12 mouse cellular contexts compared by ENCODE assay signal in genomic region chr3:49266048-49266447, GRCm38 (mm10).
DNase-seq lines count a peak whose midpoint lies in the region; ATAC-seq lines count a peak whose summit lies in the region.
"Had no signal": no experiment of that assay in that cellular context is flagged by ENCODE, and none has a peak within 500 bp of the region (broad histone marks: within the 10 kb centered on the region; RNA-seq: fewer than 3 reads in every experiment).

No protein-coding gene starts in this region.

- H3K9ac ChIP-seq in forebrain, embryonic 14.5 days (ENCODE audit: low read length) = no peak overlapping the region
- H3K9ac ChIP-seq in forebrain, embryonic 11.5 days (ENCODE audit: low read length) = no peak overlapping the region
- no peak overlapping the region for H3K9ac ChIP-seq in kidney, embryonic 15.5 days
- H3K9ac ChIP-seq: embryonic facial prominence, embryonic 12.5 days; lung, embryonic 15.5 days had no signal

- 70% methylated on average over 2 of the region's 2 CpGs for WGBS in forebrain, embryonic 14.5 days
- 71% methylated on average over 2 of the region's 2 CpGs for WGBS in forebrain, embryonic 11.5 days
- WGBS in kidney, embryonic 15.5 days = 78% methylated on average over 2 of the region's 2 CpGs

- no peaks in the 10 kb centered on the region for H3K9me3 ChIP-seq in forebrain, embryonic 14.5 days (replicated peaks; ENCODE audit: control insufficient read depth, low read length)
- H3K9me3 ChIP-seq in forebrain, embryonic 11.5 days (ENCODE audit: control insufficient read depth, low read length) = no peaks in the 10 kb centered on the region
- no peaks in the 10 kb centered on the region for H3K9me3 ChIP-seq in kidney, embryonic 15.5 days (replicated peaks)
- H3K9me3 ChIP-seq: embryonic facial prominence, embryonic 12.5 days; lung, embryonic 15.5 days had no signal

- no peak for ATAC-seq in forebrain, embryonic 14.5 days
- ATAC-seq in forebrain, embryonic 11.5 days (replicated peaks; ENCODE audit: low FRiP score) = no peak
- ATAC-seq in kidney, embryonic 15.5 days (replicated peaks; ENCODE audit: low FRiP score) = no peak
- ATAC-seq: hindbrain, embryonic 16.5 days had no signal

- no peaks in the 10 kb centered on the region for H3K36me3 ChIP-seq in forebrain, embryonic 14.5 days (ENCODE audit: control insufficient read depth, insufficient read depth, low read length)
- H3K36me3 ChIP-seq in forebrain, embryonic 11.5 days (ENCODE audit: control insufficient read depth, insufficient read depth, low read length) = no peaks in the 10 kb centered on the region
- H3K36me3 ChIP-seq in kidney, embryonic 15.5 days = no peaks in the 10 kb centered on the region
- H3K36me3 ChIP-seq: embryonic facial prominence, embryonic 12.5 days; lung, embryonic 15.5 days had no signal

- H3K4me1 ChIP-seq in forebrain, embryonic 14.5 days (ENCODE audit: control insufficient read depth, insufficient read depth, low read length) = no peaks in the 10 kb centered on the region
- no peaks in the 10 kb centered on the region for H3K4me1 ChIP-seq in forebrain, embryonic 11.5 days (replicated peaks; ENCODE audit: control insufficient read depth, insufficient read depth, low read length)
- no peaks in the 10 kb centered on the region for H3K4me1 ChIP-seq in kidney, embryonic 15.5 days
- H3K4me1 ChIP-seq: embryonic facial prominence, embryonic 12.5 days; lung, embryonic 15.5 days had no signal

- H3K27me3 ChIP-seq in forebrain, embryonic 14.5 days (replicated peaks; ENCODE audit: control insufficient read depth, insufficient read depth, low read length) = no peaks in the 10 kb centered on the region
- H3K27me3 ChIP-seq in forebrain, embryonic 11.5 days (ENCODE audit: control insufficient read depth, insufficient read depth, low read length) = no peaks in the 10 kb centered on the region
- H3K27me3 ChIP-seq in kidney, embryonic 15.5 days = no peaks in the 10 kb centered on the region
- H3K27me3 ChIP-seq: embryonic facial prominence, embryonic 12.5 days; lung, embryonic 15.5 days had no signal

- H3K27ac ChIP-seq in forebrain, embryonic 14.5 days (ENCODE audit: low read depth, low read length) = no peak overlapping the region
- no peak overlapping the region for H3K27ac ChIP-seq in forebrain, embryonic 11.5 days (ENCODE audit: low read depth, low read length)
- H3K27ac ChIP-seq in kidney, embryonic 15.5 days = no peak overlapping the region
- H3K27ac ChIP-seq: embryonic facial prominence, embryonic 12.5 days; lung, embryonic 15.5 days had no signal

- peak; percentile 54 for DNase-seq in forebrain, embryonic 14.5 days (ENCODE audit: low spot score)
- DNase-seq in forebrain, embryonic 11.5 days (ENCODE audit: low spot score) = no peak
- peak; percentile 8 for DNase-seq in kidney, postnatal 10 days
- DNase-seq in 3T3-L1 (ENCODE audit: low read depth, low spot score) = peak; percentile 59
- DNase-seq in R1 (ENCODE audit: low read depth, low spot score) = peak; percentile 7
- DNase-seq in thymus, postnatal 25 days = no peak
- no peak for DNase-seq in kidney, postnatal 25 days
- DNase-seq: thymus, postnatal 4 days had no signal

- H3K4me2 ChIP-seq in forebrain, embryonic 14.5 days (ENCODE audit: low read length) = no peak overlapping the region
- H3K4me2 ChIP-seq in forebrain, embryonic 11.5 days (ENCODE audit: low read depth, low read length, severe bottlenecking) = no peak overlapping the region
- H3K4me2 ChIP-seq in kidney, embryonic 15.5 days = no peak overlapping the region
- H3K4me2 ChIP-seq: embryonic facial prominence, embryonic 12.5 days; lung, embryonic 15.5 days had no signal

- H3K4me3 ChIP-seq in forebrain, embryonic 14.5 days (ENCODE audit: low read depth, low read length) = no peak overlapping the region
- H3K4me3 ChIP-seq in forebrain, embryonic 11.5 days (ENCODE audit: low read depth, low read length) = no peak overlapping the region
- no peak overlapping the region for H3K4me3 ChIP-seq in kidney, embryonic 15.5 days (replicated peaks)
- H3K4me3 ChIP-seq: embryonic facial prominence, embryonic 12.5 days; lung, embryonic 15.5 days had no signal

Comparison
In these comparisons a context has a peak if more than half of its experiments do, and no peak if none do; other contexts are left out.
1. DNase-seq: peak in forebrain, embryonic 14.5 days (single experiment), kidney, postnatal 10 days (single experiment), 3T3-L1 (single experiment) and R1 (single experiment); none in forebrain, embryonic 11.5 days (single experiment), thymus, postnatal 25 days (single experiment) and kidney, postnatal 25 days (0 of 2).